In genomic region chr12:29192391-29192790, GRCm38 (mm10) we compare ENCODE assay signal across 22 mouse cellular contexts.
DNase-seq lines count a peak whose midpoint lies in the region; ATAC-seq lines count a peak whose summit lies in the region.
"Had no signal": no experiment of that assay in that cellular context is flagged by ENCODE, and none has a peak within 500 bp of the region (broad histone marks: within the 10 kb centered on the region; RNA-seq: fewer than 3 reads in every experiment).

No protein-coding gene starts in this region.

- H3K9ac ChIP-seq in forebrain, embryonic 11.5 days (ENCODE audit: low read length): no peak overlapping the region
- H3K9ac ChIP-seq in heart, embryonic 12.5 days: no peak overlapping the region
- H3K9ac ChIP-seq: embryonic facial prominence, embryonic 13.5 days; embryonic facial prominence, embryonic 15.5 days; forebrain, embryonic 13.5 days; forebrain, embryonic 15.5 days; forebrain, postnatal 0 days had no signal

- ATAC-seq in forebrain, embryonic 11.5 days (replicated peaks; ENCODE audit: low FRiP score): no peak
- no peak for ATAC-seq in heart, embryonic 12.5 days (ENCODE audit: insufficient number of reproducible peaks, low FRiP score)
- ATAC-seq: forebrain, embryonic 13.5 days; forebrain, embryonic 15.5 days; forebrain, postnatal 0 days had no signal

- no peaks in the 10 kb centered on the region for H3K4me1 ChIP-seq in forebrain, embryonic 11.5 days (replicated peaks; ENCODE audit: control insufficient read depth, insufficient read depth, low read length)
- no peaks in the 10 kb centered on the region for H3K4me1 ChIP-seq in heart, embryonic 12.5 days (replicated peaks)
- H3K4me1 ChIP-seq: embryonic facial prominence, embryonic 13.5 days; embryonic facial prominence, embryonic 15.5 days; forebrain, embryonic 10.5 days; forebrain, embryonic 15.5 days had no signal

- H3K4me3 ChIP-seq in forebrain, embryonic 11.5 days (ENCODE audit: low read depth, low read length): no peak overlapping the region
- H3K4me3 ChIP-seq in heart, embryonic 12.5 days: no peak overlapping the region
- H3K4me3 ChIP-seq: embryonic facial prominence, embryonic 13.5 days; embryonic facial prominence, embryonic 15.5 days; erythroblast, embryonic 14.5 days; forebrain, embryonic 10.5 days; forebrain, embryonic 13.5 days; forebrain, embryonic 15.5 days had no signal

- peak; percentile 74 for DNase-seq in adrenal gland, adult 2 months
- peak; percentile 43 for DNase-seq in adrenal gland, postnatal 10 days
- peak; percentile 33 for DNase-seq in adrenal gland, postnatal 25 days
- DNase-seq in brain, adult 2 months (ENCODE audit: low read depth, low spot score): peak; percentile 16
- no peak for DNase-seq in forebrain, embryonic 11.5 days (ENCODE audit: low spot score)
- no peak for DNase-seq in testis, postnatal 14 days (ENCODE audit: low spot score)
- no peak for DNase-seq in spleen, postnatal 4 days (ENCODE audit: low spot score in 2 of 2)
- DNase-seq: cerebellum, adult 11 months; cerebellum, adult 18-20 months; cerebellum, adult 8-10 months; cerebellum, adult 9-11 months; cerebellum, postnatal 14 days; cerebellum, postnatal 36 days; embryo, embryonic 11 days; forebrain, postnatal 0 days had no signal

- H3K27ac ChIP-seq in forebrain, embryonic 11.5 days (ENCODE audit: low read depth, low read length): no peak overlapping the region
- H3K27ac ChIP-seq in heart, embryonic 12.5 days (ENCODE audit: poor library complexity, severe bottlenecking): no peak overlapping the region
- H3K27ac ChIP-seq: embryonic facial prominence, embryonic 13.5 days; embryonic facial prominence, embryonic 15.5 days; forebrain, embryonic 10.5 days; forebrain, embryonic 13.5 days; forebrain, embryonic 15.5 days had no signal

- no peaks in the 10 kb centered on the region for H3K9me3 ChIP-seq in forebrain, embryonic 11.5 days (ENCODE audit: control insufficient read depth, low read length)
- H3K9me3 ChIP-seq in heart, embryonic 12.5 days (replicated peaks): 0 out of 2 replicates have a peak, but pooled peaks cover 6% of the 10 kb centered on the region
- H3K9me3 ChIP-seq: embryonic facial prominence, embryonic 13.5 days; embryonic facial prominence, embryonic 15.5 days; forebrain, embryonic 10.5 days; forebrain, embryonic 13.5 days; forebrain, embryonic 15.5 days had no signal

- WGBS in forebrain, embryonic 11.5 days: 90% methylated on average over 3 of the region's 3 CpGs
- 73% methylated on average over 3 of the region's 3 CpGs for WGBS in heart, embryonic 12.5 days

- no peak overlapping the region for H3K4me2 ChIP-seq in forebrain, embryonic 11.5 days (ENCODE audit: low read depth, low read length, severe bottlenecking)
- no peak overlapping the region for H3K4me2 ChIP-seq in heart, embryonic 12.5 days
- H3K4me2 ChIP-seq: embryonic facial prominence, embryonic 13.5 days; embryonic facial prominence, embryonic 15.5 days; forebrain, embryonic 13.5 days; forebrain, embryonic 15.5 days had no signal

- H3K36me3 ChIP-seq in forebrain, embryonic 11.5 days (ENCODE audit: control insufficient read depth, insufficient read depth, low read length): no peaks in the 10 kb centered on the region
- H3K36me3 ChIP-seq in heart, embryonic 12.5 days: no peaks in the 10 kb centered on the region
- H3K36me3 ChIP-seq: embryonic facial prominence, embryonic 13.5 days; embryonic facial prominence, embryonic 15.5 days; forebrain, embryonic 10.5 days; forebrain, embryonic 15.5 days had no signal

- no peaks in the 10 kb centered on the region for H3K27me3 ChIP-seq in forebrain, embryonic 11.5 days (ENCODE audit: control insufficient read depth, insufficient read depth, low read length)
- no peaks in the 10 kb centered on the region for H3K27me3 ChIP-seq in heart, embryonic 12.5 days (replicated peaks)
- H3K27me3 ChIP-seq: embryonic facial prominence, embryonic 13.5 days; embryonic facial prominence, embryonic 15.5 days; forebrain, embryonic 13.5 days; forebrain, embryonic 15.5 days had no signal

Comparison
In these comparisons a context has a peak if more than half of its experiments do, and no peak if none do; other contexts are left out.
1. DNase-seq: peak in adrenal gland, adult 2 months (single experiment), adrenal gland, postnatal 10 days (single experiment), adrenal gland, postnatal 25 days (single experiment) and brain, adult 2 months (single experiment); none in forebrain, embryonic 11.5 days (single experiment), testis, postnatal 14 days (single experiment) and spleen, postnatal 4 days (0 of 2).